8 mouse cellular contexts compared by ENCODE assay signal in genomic region chr10:37077741-37078140, GRCm38 (mm10).
DNase-seq lines count a peak whose midpoint lies in the region; ATAC-seq lines count a peak whose summit lies in the region.

No protein-coding gene starts in this region.

- intact Hi-C loops in heart, postnatal 36 days (cut with DNase I): loop anchor here (1.0 to 10.0 kb wide), 5 partner anchors 29 to 407 kb away; no protein-coding TSS in a partner anchor
- intact Hi-C loops in left cerebral cortex, postnatal 4 days (cut with DNase I): loop anchor here (5.0 kb wide), 1 partner anchor 1885 kb away; no protein-coding TSS in a partner anchor

- H3K36me3 ChIP-seq in heart, embryonic 13.5 days: no peaks in the 10 kb centered on the region
- H3K36me3 ChIP-seq in neural tube, embryonic 12.5 days: no peaks in the 10 kb centered on the region
- no peaks in the 10 kb centered on the region for H3K36me3 ChIP-seq in intestine, embryonic 16.5 days (ENCODE audit: control insufficient read depth, insufficient read depth, low read length)

- no peak for DNase-seq in heart, postnatal 36 days
- no peak for DNase-seq in neural tube, embryonic 10.5 days (ENCODE audit: extremely low spot score, low spot score)
- no peak for DNase-seq in left cerebral cortex, postnatal 4 days
- DNase-seq in adrenal gland, postnatal 14 days: no peak
- no peak for DNase-seq in right cerebral cortex, postnatal 10 days (ENCODE audit: low spot score in 2 of 2)

- H3K4me2 ChIP-seq in heart, embryonic 13.5 days: no peak overlapping the region
- no peak overlapping the region for H3K4me2 ChIP-seq in neural tube, embryonic 12.5 days (replicated peaks)
- no peak overlapping the region for H3K4me2 ChIP-seq in intestine, embryonic 16.5 days (ENCODE audit: low read depth, low read length)

- ATAC-seq in heart, embryonic 13.5 days (ENCODE audit: extremely low read depth, insufficient number of reproducible peaks, low FRiP score, low TSS enrichment): no peak
- peak; percentile 39; the same call in 1 of the 2 replicates for ATAC-seq in neural tube, embryonic 12.5 days (ENCODE audit: low FRiP score, low read depth)
- no peak for ATAC-seq in intestine, embryonic 16.5 days

- H3K27me3 ChIP-seq in heart, embryonic 13.5 days (replicated peaks): no peaks in the 10 kb centered on the region
- no peaks in the 10 kb centered on the region for H3K27me3 ChIP-seq in neural tube, embryonic 12.5 days (replicated peaks)
- no peaks in the 10 kb centered on the region for H3K27me3 ChIP-seq in intestine, embryonic 16.5 days (replicated peaks; ENCODE audit: control insufficient read depth, insufficient read depth, low read length)

- peak overlapping the region; percentile 87 for H3K27ac ChIP-seq in heart, embryonic 13.5 days (replicated peaks)
- H3K27ac ChIP-seq in neural tube, embryonic 12.5 days: no peak overlapping the region
- H3K27ac ChIP-seq in intestine, embryonic 16.5 days (ENCODE audit: low read length): peak overlapping the region; percentile 28; the same call in 1 of the 2 replicates

- peaks cover 26% of the 10 kb centered on the region for H3K4me1 ChIP-seq in heart, embryonic 13.5 days
- H3K4me1 ChIP-seq in neural tube, embryonic 12.5 days: peaks cover 6% of the 10 kb centered on the region; the same call in 1 of the 2 replicates
- peaks cover 3% of the 10 kb centered on the region; the same call in 1 of the 2 replicates for H3K4me1 ChIP-seq in intestine, embryonic 16.5 days (ENCODE audit: control insufficient read depth, insufficient read depth, low read length)

- H3K4me3 ChIP-seq in heart, embryonic 13.5 days: no peak overlapping the region
- H3K4me3 ChIP-seq in neural tube, embryonic 12.5 days: no peak overlapping the region
- no peak overlapping the region for H3K4me3 ChIP-seq in intestine, embryonic 16.5 days (ENCODE audit: low read length)

- 79% methylated on average over 2 of the region's 2 CpGs for WGBS in heart, embryonic 13.5 days
- 100% methylated on average over 2 of the region's 2 CpGs for WGBS in neural tube, embryonic 12.5 days
- WGBS in intestine, embryonic 16.5 days: 96% methylated on average over 2 of the region's 2 CpGs

- no peaks in the 10 kb centered on the region for H3K9me3 ChIP-seq in heart, embryonic 13.5 days
- H3K9me3 ChIP-seq in neural tube, embryonic 12.5 days: no peaks in the 10 kb centered on the region
- H3K9me3 ChIP-seq in intestine, embryonic 16.5 days (ENCODE audit: control insufficient read depth, low read length): no peaks in the 10 kb centered on the region

- H3K9ac ChIP-seq in heart, embryonic 13.5 days: no peak overlapping the region
- H3K9ac ChIP-seq in neural tube, embryonic 12.5 days: no peak overlapping the region
- no peak overlapping the region for H3K9ac ChIP-seq in intestine, embryonic 16.5 days (ENCODE audit: low read depth, low read length)
